Mouse (Mus musculus): ENCODE results near the gene Olfr341. TPM values are rescaled to one million over a fixed set of nuclear protein-coding genes. Genes with fewer than 3 reads are reported as not detected.

Gene Olfr341
- polyA plus RNA-seq (2015; fragmentation: Nextera tagmentation; extraction: Ambion mirVana) = not detected in 2 replicates

DNA sequence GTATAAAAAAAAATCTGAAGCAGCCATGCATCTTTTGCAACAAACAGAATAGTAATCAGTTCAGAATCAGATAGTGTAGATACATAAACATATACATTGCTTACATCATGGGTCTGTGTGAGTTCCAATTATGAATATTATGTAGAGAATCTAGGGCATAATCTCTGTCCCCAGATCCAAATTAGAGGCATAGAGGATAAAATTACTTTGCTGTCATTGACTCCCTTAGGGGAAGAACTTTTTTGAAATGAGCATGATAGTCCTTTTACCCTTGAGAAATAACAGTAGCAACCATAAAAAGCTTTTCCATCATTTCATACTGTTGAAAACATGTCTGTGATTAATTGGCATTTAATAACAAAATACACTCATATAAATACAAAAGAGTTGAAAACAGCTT is at the start of gene Olfr341:
Olfr341 (minus strand) TSS at position 101 of the 400 bp plus-strand sequence.

DNA sequence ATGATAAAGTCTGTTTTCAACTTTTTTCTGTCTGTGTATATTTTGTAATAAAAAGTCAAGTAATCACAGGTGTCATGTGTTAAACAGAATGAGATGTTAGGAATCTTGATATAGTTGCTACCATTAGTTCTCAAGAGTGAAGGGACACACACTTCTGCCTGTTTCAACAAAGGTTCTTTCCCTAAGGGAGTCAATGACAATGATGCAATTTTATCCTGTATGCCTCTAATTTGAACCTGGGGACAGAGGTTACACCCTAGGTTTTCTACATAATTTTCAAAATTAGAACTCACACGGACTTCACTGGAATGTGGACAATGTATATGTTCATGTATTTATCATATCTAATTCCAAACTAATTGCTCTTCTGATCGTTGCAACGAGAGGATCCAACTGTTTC is 42.4 kb upstream of the Olfr341 start, which contains the start of gene Olfr342:
Olfr342 (plus strand) TSS at position 301 of the 400 bp plus-strand sequence.

DNA sequence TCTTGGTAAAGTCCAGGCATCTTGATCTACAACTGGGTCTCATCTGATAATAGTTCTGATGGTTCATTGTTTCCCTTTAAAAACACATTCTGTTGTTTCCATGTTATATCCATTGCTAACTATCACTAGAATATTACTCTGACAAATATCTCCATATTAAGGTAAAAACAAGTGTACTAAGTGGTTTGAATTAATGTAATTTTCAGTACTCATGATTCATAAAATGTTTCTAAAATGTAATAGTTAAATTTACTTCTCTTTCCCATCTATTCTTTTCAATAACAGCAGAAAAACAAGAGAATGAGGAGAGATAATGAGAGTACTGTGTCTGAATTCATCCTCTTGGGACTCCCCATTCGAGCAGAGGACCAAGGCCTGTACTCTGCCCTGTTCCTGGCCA is 30.0 kb downstream of the Olfr341 start, which contains the start of gene Olfr340:
Olfr340 (plus strand) TSS at position 301 of the 400 bp plus-strand sequence.

Other genes starting within 250 kb of the Olfr341 start
- gene Olfr338, start 108.9 kb downstream of the Olfr341 start, polyA plus RNA-seq (2015; fragmentation: Nextera tagmentation; extraction: Ambion mirVana) = not detected in 2 replicates
- not detected in 2 replicates for gene Olfr339, start 63.5 kb downstream of the Olfr341 start, polyA plus RNA-seq (2015; fragmentation: Nextera tagmentation; extraction: Ambion mirVana)
- gene Olfr340, start 29.9 kb downstream of the Olfr341 start, polyA plus RNA-seq (2015; fragmentation: Nextera tagmentation; extraction: Ambion mirVana) = not detected in 2 replicates
- not detected in 2 replicates for gene Olfr342, start 42.5 kb upstream of the Olfr341 start, polyA plus RNA-seq (2015; fragmentation: Nextera tagmentation; extraction: Ambion mirVana)
- gene Olfr344, start 84.2 kb upstream of the Olfr341 start, polyA plus RNA-seq (2015; fragmentation: Nextera tagmentation; extraction: Ambion mirVana) = not detected in 2 replicates
- not detected in 2 replicates for gene Olfr345, start 157.6 kb upstream of the Olfr341 start, polyA plus RNA-seq (2015; fragmentation: Nextera tagmentation; extraction: Ambion mirVana)
- not detected in 2 replicates for gene Olfr346, start 203.3 kb upstream of the Olfr341 start, polyA plus RNA-seq (2015; fragmentation: Nextera tagmentation; extraction: Ambion mirVana)
- gene Olfr347, start 249.4 kb upstream of the Olfr341 start, polyA plus RNA-seq (2015; fragmentation: Nextera tagmentation; extraction: Ambion mirVana) = not detected in 2 replicates

Data from neural tube, postnatal 0 days (tissue).